Mouse (Mus musculus): ENCODE measurements around the gene Cyth1. TPM values are rescaled to one million over a fixed set of nuclear protein-coding genes. Genes with fewer than 3 reads are reported as not detected.

The Cyth1 gene
- total and polyA plus RNA-seq, 3 experiments = 30.7 to 56.0 (median 54.1) TPM

- no peak for DNase-seq
- Histone ChIP-seq H3K36me3 (ENCODE audit: control insufficient read depth, insufficient read depth, low read length) (no peaks in the 10 kb centered on the region), H3K4me3 (no peak overlapping the region), H3K27ac (no peak overlapping the region), H3K27me3 (ENCODE audit: control insufficient read depth, insufficient read depth, low read length) (no peaks in the 10 kb centered on the region), H3K9ac (ENCODE audit: low read depth, low read length) (no peak overlapping the region), H3K79me2 (replicated peaks; ENCODE audit: control insufficient read depth, insufficient read depth, low read length) (no peaks in the 10 kb centered on the region), H3K4me1 (ENCODE audit: control insufficient read depth, insufficient read depth, low read length) (peaks cover 5% of the 10 kb centered on the region; the same call in 1 of the 2 replicates)
- 57% methylated on average over 10 of the region's 10 CpGs for WGBS
- TF ChIP-seq CTCF (IDR thresholded peaks at IDR 0.05) (no peak), POLR2A (IDR thresholded peaks at IDR 0.05; ENCODE audit: insufficient read depth, low read depth, low read length) (no peak), EP300 (IDR thresholded peaks at IDR 0.05; ENCODE audit: insufficient read depth, low read depth, low read length) (no peak)
- intact Hi-C loops (cut with DNase I) = no loop called here
Measured at GRCm38 (mm10) chr11:118162245-118162644, 86.1 kb downstream of the Cyth1 start.

DNA sequence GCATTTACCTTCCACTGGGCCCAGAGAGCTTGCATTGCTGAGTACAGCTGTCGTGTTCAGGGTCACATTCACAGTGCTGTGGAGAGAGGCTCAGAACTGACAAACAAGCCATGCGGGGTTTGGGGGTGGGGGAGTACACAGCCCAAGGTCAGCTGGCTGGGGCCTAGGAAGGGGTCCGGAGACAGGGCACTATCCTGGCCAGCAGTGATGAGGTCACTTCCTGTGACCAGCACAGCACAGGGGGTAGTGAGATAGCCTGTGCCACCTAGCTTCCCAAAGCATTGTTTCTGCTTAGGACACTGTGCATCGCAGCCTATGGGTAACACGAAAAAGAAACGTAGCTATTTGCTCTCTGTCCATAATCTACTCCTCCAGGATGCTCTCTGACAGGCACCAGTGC lies 87.2 kb downstream of the Cyth1 start:
- Histone ChIP-seq H3K27ac (no peak overlapping the region), H3K4me3 (no peak overlapping the region), H3K27me3 (ENCODE audit: control insufficient read depth, insufficient read depth, low read length) (no peaks in the 10 kb centered on the region), H3K4me1 (ENCODE audit: control insufficient read depth, insufficient read depth, low read length) (peaks cover 5% of the 10 kb centered on the region; the same call in 1 of the 2 replicates), H3K79me2 (replicated peaks; ENCODE audit: control insufficient read depth, insufficient read depth, low read length) (no peaks in the 10 kb centered on the region), H3K9ac (ENCODE audit: low read depth, low read length) (no peak overlapping the region), H3K36me3 (ENCODE audit: control insufficient read depth, insufficient read depth, low read length) (no peaks in the 10 kb centered on the region)
- no peak for DNase-seq
- intact Hi-C loops (cut with DNase I) = no loop called here
- TF ChIP-seq POLR2A (IDR thresholded peaks at IDR 0.05; ENCODE audit: insufficient read depth, low read depth, low read length) (no peak), EP300 (IDR thresholded peaks at IDR 0.05; ENCODE audit: insufficient read depth, low read depth, low read length) (no peak), CTCF (IDR thresholded peaks at IDR 0.05) (no peak)
- 50% methylated on average over 6 of the region's 6 CpGs for WGBS

DNA sequence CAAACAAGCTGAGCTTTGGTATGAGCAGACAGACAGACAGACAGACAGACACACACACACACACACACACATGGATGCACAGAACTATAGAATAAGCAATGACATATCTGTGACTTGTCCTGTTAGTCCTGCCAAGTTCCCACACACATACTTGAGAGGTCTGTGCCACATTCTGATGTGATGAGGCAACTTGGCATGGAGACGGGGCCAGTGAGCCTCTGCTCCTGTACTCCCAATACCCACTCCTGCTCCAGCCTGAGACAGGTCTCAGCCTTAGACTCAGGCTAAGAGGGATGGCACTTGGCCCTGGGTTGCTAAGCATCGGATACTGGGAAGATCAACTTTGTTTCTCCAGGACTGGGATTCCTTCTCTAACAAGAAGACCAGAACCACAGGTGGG lies 87.6 kb downstream of the Cyth1 start:
- peak in 1 of 2 experiments; percentile 42 for DNase-seq
- Histone ChIP-seq H3K79me2 (replicated peaks; ENCODE audit: control insufficient read depth, insufficient read depth, low read length) (no peaks in the 10 kb centered on the region), H3K9ac (ENCODE audit: low read depth, low read length) (no peak overlapping the region), H3K27ac (no peak overlapping the region), H3K4me1 (ENCODE audit: control insufficient read depth, insufficient read depth, low read length) (peaks cover 5% of the 10 kb centered on the region; the same call in 1 of the 2 replicates), H3K4me3 (no peak overlapping the region), H3K36me3 (ENCODE audit: control insufficient read depth, insufficient read depth, low read length) (no peaks in the 10 kb centered on the region), H3K27me3 (ENCODE audit: control insufficient read depth, insufficient read depth, low read length) (no peaks in the 10 kb centered on the region)
- intact Hi-C loops (cut with DNase I) = no loop called here
- 63% methylated on average over 2 of the region's 2 CpGs for WGBS
- no peak for TF ChIP-seq CTCF (IDR thresholded peaks at IDR 0.05)

GRCm38 (mm10) chr11:118158753-118159152 lies 89.6 kb downstream of the Cyth1 start:
- 64% methylated on average over 4 of the region's 4 CpGs for WGBS
- DNase-seq = no peak
- no peak overlapping the region for H3K9ac ChIP-seq (ENCODE audit: low read depth, low read length)
- H3K27me3 ChIP-seq (ENCODE audit: control insufficient read depth, insufficient read depth, low read length) = no peaks in the 10 kb centered on the region
- H3K79me2 ChIP-seq (replicated peaks; ENCODE audit: control insufficient read depth, insufficient read depth, low read length) = no peaks in the 10 kb centered on the region
- peaks cover 5% of the 10 kb centered on the region; the same call in 1 of the 2 replicates for H3K4me1 ChIP-seq (ENCODE audit: control insufficient read depth, insufficient read depth, low read length)
- no peaks in the 10 kb centered on the region for H3K36me3 ChIP-seq (ENCODE audit: control insufficient read depth, insufficient read depth, low read length)
- H3K4me3 ChIP-seq = no peak overlapping the region
- intact Hi-C loops (cut with DNase I) = no loop called here
- TF ChIP-seq POLR2A (IDR thresholded peaks at IDR 0.05; ENCODE audit: insufficient read depth, low read depth, low read length) = no peak
- no peak for TF ChIP-seq CTCF (IDR thresholded peaks at IDR 0.05)
- TF ChIP-seq EP300 (IDR thresholded peaks at IDR 0.05; ENCODE audit: insufficient read depth, low read depth, low read length) = no peak
- no peak overlapping the region for H3K27ac ChIP-seq

DNA sequence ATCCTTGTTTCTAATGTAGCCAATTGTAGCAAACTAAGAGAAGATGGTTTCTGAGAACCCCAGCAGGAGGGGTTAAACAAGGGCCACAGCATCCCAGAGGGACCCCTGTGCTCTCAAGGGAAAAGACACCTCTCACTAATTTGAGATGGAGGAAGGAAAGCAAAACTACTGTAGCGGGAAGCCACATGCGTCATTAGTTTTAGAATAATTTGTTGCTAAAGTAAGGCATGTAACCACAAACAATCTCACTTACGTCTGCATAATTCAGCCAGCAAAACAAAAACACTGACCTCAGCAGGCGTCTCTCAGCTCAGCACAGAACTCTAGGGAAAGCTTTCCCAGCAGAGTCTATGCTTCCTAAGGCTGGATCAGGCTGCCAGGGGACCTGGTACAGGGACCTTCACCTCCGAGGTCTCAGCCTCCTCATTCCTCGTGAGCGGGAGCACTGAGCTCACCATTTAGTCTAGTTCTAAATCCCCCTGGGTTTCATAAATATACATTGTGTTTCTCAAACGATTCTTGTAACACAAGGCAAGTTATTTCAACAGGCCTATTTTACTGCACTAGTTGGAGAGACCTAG lies 91.8 kb downstream of the Cyth1 start:
- intact Hi-C loops (cut with DNase I) = no loop called here
- H3K27me3 ChIP-seq (ENCODE audit: control insufficient read depth, insufficient read depth, low read length) = no peaks in the 10 kb centered on the region
- no peak overlapping the region for H3K4me3 ChIP-seq
- H3K4me1 ChIP-seq (ENCODE audit: control insufficient read depth, insufficient read depth, low read length) = peaks cover 5% of the 10 kb centered on the region; the same call in 1 of the 2 replicates
- H3K9ac ChIP-seq (ENCODE audit: low read depth, low read length) = no peak overlapping the region
- no peaks in the 10 kb centered on the region for H3K79me2 ChIP-seq (replicated peaks; ENCODE audit: control insufficient read depth, insufficient read depth, low read length)
- TF ChIP-seq CTCF (IDR thresholded peaks at IDR 0.05) = no peak
- TF ChIP-seq EP300 (IDR thresholded peaks at IDR 0.05; ENCODE audit: insufficient read depth, low read depth, low read length) = no peak
- no peak for TF ChIP-seq POLR2A (IDR thresholded peaks at IDR 0.05; ENCODE audit: insufficient read depth, low read depth, low read length)
- 82% methylated on average over 8 of the region's 8 CpGs for WGBS
- H3K36me3 ChIP-seq (ENCODE audit: control insufficient read depth, insufficient read depth, low read length) = no peaks in the 10 kb centered on the region
- H3K27ac ChIP-seq = no peak overlapping the region; the same call in 1 of the 2 replicates
- DNase-seq = no peak

- Histone ChIP-seq H3K9ac (ENCODE audit: low read depth, low read length) (no peak overlapping the region), H3K27ac (no peak overlapping the region; the same call in 1 of the 2 replicates), H3K27me3 (ENCODE audit: control insufficient read depth, insufficient read depth, low read length) (no peaks in the 10 kb centered on the region), H3K4me3 (no peak overlapping the region), H3K4me1 (ENCODE audit: control insufficient read depth, insufficient read depth, low read length) (peaks cover 4% of the 10 kb centered on the region), H3K36me3 (ENCODE audit: control insufficient read depth, insufficient read depth, low read length) (no peaks in the 10 kb centered on the region), H3K79me2 (replicated peaks; ENCODE audit: control insufficient read depth, insufficient read depth, low read length) (no peaks in the 10 kb centered on the region)
- TF ChIP-seq EP300 (IDR thresholded peaks at IDR 0.05; ENCODE audit: insufficient read depth, low read depth, low read length) (no peak), CTCF (IDR thresholded peaks at IDR 0.05) (no peak), POLR2A (IDR thresholded peaks at IDR 0.05; ENCODE audit: insufficient read depth, low read depth, low read length) (no peak)
- intact Hi-C loops (cut with DNase I) = no loop called here
- peak in 1 of 2 experiments; percentile 26 for DNase-seq
- WGBS = 22% methylated on average over 4 of the region's 4 CpGs
Measured at GRCm38 (mm10) chr11:118152964-118153363, 95.4 kb downstream of the Cyth1 start.
